Mouse (Mus musculus) adrenal gland, postnatal 25 days (tissue): ENCODE data around the gene Rpl28. TPM values are rescaled to one million over a fixed set of nuclear protein-coding genes. Genes with fewer than 3 reads are reported as not detected.
A peak's percentile ranks its signal among the peaks of the same experiment; 100 is the strongest.

Source experiments
- DNase-seq: peaks from one replicate; pipeline ENCODE4 v3.0.0; 2021; ENCODE audit warnings: mixed read lengths
- long read RNA-seq: library from polyadenylated mRNA; stranded (forward); transcript quantifications from one replicate; pipeline ENCODE4 v2.0.0, GENCODE M21; 2021
- total RNA-seq: library from RNA; stranded (reverse); gene quantifications from 2 replicates; pipeline ENCODE4 v1.2.3, GENCODE M21; 2021

Gene Rpl28
- total RNA-seq, result 922 and 1,210 TPM in 2 replicates
- long read RNA-seq, transcript Rpl28-201 (5 exons, 1,106 nt), result major isoform, 91 of 106 reads
- long read RNA-seq, transcript Rpl28-202 (4 exons, 772 nt), result minor isoform, 11 of 106 reads
- long read RNA-seq, partial matches to known transcripts, result 2 of 106 reads
- long read RNA-seq, other reads (novel, unspliced or antisense), result 2 of 106 reads

GRCm38 (mm10) chr7:4792278-4793212, at the start of gene Rpl28:
Gene Rpl28 (plus strand): TSS chr7:4792874.
- peak; percentile 91 for DNase-seq

DNA sequence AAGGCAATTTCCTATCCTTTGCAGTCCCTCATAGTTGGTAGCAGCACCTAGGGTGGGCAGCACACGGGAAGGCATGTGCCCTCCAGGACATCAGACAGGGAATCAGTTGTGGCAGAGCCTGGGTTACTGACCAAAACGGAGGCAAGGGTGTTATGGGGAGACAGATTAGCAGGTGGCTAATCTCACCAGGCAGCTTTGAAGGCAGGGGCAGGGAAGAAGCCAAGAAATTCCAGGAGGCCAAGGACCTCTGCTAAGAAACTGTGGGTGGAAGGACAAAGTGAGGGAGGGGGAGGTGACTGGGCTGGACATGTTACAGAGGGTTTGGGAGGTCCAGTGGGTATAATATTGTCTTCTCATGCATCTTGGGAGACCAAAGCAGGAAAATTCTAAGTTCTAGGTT, 49.3 kb upstream of the Rpl28 start:
- DNase-seq, result no peak

- no peak for DNase-seq
These were observed 47.8 kb upstream of the Rpl28 start for GRCm38 (mm10) chr7:4744886-4745285.

GRCm38 (mm10) chr7:4746326-4746980, 46.2 kb upstream of the Rpl28 start:
- DNase-seq, result no peak

DNA sequence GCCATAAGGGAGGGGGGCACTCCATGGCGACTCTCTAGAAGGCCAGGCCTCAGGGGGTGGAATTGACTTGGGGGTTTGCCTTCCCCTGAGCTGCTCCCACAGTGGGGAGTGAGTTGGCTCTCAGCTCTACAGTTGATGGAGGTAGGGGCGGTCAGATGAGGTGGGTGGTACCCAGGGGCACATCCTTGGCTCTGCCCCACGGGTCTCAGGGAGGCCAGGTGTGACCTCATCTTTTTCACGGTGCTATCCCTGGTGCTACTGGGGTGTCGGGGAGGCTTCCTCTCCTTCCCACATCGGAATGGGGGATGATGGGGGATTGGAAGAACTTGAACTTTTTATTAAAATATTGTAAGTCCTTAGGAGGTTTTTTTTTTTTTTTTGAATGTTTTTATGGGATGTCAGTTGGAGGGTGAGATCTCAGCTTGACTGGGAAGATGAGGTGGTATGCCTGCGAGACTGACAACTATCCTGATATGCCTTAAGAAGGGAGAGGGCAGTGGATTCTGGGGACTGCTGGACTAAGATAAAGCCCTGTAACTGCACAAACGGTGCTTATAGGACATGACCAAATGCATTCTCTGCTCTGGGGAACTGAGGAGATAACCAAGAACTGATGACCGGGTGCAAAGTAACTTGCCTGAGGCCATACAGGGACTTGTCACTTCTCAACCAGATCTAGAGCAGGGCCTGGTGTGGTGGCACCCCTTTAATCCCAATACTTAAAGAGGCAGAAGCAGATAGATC, 45.3 kb upstream of the Rpl28 start:
- DNase-seq, result no peak

- no peak for DNase-seq
These were observed 44.4 kb upstream of the Rpl28 start for GRCm38 (mm10) chr7:4748321-4748720.

DNA sequence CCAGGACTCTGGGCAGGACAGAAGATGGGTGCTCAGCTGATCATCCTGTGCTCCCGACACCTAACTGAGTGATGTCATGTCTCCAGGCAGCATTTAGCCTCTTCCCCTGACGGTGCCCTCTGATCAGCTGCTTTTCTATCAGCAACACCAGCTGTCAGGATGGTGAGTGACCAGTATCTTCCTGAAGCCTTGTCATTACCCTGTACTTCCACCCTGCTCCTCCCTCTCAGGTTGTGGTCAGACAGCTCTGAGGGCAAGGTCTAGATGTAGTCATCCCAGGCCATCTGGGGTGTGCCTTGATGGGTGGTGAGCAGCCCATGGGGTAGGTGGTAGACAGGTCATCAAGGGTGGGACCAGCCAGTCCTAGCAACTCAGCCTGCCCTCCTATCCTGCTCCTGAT, 43.5 kb upstream of the Rpl28 start:
- DNase-seq, result no peak

DNA sequence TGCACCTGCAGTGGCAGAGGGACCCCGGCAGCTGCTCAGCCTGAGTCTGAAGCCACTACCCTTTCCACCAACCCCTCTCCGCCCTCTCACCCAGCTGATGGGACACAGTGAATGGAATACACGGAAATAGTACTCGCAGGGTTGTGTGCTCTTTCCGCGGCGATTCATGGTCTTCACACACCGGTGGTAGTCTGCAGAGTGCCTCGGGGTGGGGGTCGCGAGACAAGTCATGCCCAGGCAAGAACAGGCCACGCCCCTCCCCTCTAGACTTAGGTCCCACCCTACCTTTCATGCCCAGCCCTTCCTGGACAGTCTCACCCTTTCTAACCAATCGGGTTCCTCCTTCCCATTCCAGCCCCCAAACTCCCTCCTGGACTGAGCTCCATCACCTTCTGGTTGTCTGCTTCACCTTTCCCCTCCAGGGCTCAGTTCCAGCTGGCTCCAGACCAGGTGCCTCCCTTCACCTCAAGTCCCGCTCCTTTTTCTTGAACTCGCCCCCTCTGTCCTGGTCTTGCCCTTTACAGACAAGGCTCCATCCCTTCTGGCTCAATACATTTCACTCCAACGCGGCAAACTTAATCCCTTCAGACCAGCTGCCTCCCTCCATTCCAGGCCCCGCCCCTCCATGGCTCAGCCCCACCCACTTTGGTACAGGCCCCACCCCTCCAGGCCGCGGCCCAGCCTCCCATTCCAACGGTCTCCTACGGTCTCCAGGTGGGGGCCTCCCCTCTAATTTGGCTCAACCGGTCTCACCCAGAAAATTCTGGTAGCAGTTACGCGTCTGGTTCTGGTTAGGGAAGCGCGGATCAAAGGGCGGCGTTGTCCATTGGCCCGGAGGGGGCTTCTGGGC, 40.5 kb upstream of the Rpl28 start:
- DNase-seq, result peak; percentile 41

DNA sequence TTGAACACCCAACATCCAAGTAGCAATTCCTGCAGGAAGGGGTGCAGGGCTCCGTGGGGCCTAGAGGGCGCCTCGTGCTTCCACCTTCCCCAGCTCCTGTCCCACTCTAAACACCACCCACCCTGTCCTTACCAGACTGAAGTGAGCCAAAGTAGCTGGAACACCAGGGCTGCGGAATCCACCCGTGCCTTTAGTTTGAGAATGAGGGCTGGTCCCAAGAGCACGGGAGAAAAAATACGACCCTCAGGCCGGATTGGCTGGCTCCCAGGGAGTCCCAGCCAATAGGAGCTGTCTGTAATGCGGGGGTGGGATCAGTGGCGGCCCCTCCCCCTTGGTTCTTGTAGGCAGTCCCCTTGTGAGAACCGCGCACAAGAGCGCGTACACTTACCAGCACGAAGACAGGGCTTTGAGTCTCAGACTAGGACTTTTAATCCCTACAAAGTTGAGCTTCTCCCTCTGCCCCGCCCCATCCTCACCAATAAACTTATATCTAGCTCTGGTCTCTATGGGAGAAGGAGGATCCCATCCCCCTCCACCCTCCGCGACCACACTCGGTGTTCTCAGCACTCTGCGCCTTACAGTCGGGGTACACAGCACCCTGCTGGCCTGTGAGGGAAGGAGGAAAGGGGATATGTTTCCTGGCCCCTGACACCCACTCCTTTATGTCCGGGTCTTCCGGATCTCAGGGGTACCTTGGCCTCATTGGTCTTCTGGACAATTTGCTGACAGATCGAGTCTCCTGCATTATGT, 39.7 kb upstream of the Rpl28 start, which contains the start of gene Cox6b2:
Gene Cox6b2, minus strand, starts transcription at position 274 of the 750 bp plus-strand sequence.
- peak; percentile 71 for DNase-seq

DNA sequence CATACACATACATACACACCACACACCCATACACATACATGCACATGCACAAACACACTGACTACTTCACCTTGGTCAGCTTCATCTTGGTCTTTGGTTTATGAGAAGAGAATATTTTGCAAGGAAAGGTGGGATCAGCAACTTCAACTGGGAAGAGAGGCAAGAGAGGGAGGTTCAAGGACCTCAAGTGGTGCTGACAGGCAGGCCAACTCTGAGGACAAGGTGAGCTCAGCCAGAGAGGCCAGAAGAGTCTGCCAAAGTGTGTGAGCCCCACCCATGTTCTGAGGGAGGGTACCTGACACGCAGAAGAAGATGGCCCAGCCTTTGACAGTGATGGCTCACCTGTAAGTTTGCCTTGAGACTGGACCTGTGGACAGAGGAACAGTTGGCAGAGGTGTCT, 33.0 kb upstream of the Rpl28 start:
- DNase-seq, result no peak

GRCm38 (mm10) chr7:4764946-4765710, 27.5 kb upstream of the Rpl28 start:
- no peak for DNase-seq

DNA sequence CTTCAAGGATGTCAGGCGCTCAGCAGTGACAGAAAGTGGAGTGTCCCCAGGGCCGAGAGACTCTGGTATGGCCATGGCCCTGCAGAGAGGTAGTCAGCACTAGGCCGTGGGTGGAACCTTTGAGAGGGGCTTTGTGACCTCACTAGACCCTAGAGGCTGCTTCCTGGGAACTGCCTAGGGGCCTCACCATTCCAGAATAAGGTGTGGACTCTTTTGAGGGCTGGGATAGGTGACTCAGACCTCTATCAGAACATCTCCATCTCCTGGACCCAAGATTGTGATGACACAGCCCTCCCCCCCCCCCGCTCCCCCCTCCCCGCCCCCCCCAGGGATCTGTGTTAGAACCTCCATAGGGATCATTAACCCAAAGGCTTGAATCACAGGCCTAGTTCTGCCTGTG, 21.5 kb upstream of the Rpl28 start, which contains the start of gene Fam71e2:
Gene Fam71e2, minus strand, starts transcription at position 101 of the 400 bp plus-strand sequence.
- no peak for DNase-seq

GRCm38 (mm10) chr7:4776131-4776530, 16.5 kb upstream of the Rpl28 start:
- no peak for DNase-seq

DNA sequence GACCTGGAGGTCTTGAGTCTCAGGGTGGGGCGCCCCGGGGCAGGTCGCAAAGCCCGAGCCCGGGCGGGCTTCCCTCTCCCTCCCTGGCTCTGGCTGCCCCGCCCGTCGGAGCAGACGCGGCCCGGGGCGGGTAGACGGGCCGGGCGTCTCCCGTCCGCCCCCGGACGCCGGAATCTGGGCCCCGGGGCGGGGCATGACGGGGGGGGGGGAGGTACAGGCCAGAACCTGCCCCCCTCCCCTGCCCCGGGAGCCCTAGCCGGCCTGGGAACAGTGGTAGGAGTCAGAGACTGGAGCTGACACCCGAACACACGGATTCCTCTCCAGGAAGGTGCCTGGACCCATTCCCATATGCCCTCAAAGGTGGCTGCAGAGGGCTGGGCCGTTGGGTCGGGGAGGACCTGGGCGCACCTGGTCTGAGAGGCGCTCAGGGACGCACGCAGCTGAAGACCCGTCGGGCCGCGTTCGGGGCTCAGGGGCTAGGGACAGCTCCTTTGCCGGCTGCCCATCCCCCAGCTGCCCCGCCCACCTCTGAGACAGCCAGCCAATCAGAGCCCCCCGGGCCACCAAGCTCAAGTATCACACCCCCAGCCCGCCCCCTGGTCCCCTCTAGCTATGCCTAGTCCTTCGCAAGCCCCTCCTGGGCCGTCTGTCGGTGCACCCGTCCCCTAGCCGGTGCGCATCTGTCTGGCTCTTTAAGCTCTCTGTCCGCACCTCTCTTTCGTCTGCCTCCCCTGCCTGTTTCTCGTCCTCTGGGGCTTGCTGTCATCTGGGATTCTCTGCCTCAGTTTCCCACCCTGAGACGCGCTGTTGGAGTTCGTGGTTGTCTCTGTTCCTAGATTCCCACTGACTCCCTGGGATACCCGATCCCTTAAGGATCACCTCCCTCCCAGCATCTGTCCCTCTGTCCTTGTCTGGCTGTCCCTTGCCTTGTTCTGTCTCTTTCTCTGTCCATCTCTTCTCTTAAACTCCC, 15.5 kb upstream of the Rpl28 start:
- peak; percentile 59 for DNase-seq

DNA sequence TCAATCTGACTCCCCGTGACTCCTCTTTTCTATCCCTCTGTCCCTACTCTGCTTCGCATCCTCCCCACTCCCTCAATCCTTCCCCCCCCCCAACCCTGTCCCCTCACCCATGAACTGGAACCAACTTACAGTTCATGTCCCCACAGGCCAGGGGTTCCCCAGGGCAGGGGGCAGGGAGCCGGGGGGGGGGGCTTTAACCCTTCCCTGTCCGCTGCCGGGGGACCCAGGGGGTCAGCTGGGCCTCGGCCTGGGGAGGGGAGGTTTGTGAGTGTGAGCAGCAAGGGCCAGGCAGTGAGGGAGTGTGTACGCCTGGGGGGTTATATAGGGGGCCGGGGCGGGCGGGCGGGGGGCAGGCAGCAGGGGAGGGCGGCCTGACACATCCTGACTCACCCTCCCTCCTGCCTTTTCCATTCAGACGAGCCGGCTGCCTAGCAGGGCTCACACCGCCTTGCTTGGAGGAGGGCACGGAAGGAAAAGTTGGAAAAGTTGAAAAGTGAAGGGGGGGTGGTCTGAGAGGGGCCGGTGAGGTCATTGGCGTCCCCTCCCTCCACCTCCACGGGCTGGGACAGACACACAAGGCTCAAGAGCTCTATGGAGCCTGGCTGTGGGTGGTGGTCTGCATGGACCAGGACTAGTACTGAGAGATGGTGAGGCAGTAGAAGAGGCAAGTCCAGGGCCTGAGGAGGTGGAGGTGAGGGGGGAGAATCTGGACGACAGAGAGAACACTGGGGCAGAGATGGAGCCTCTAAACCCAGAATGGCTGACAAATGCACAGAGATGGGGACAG, 14.6 kb upstream of the Rpl28 start:
- no peak for DNase-seq

DNA sequence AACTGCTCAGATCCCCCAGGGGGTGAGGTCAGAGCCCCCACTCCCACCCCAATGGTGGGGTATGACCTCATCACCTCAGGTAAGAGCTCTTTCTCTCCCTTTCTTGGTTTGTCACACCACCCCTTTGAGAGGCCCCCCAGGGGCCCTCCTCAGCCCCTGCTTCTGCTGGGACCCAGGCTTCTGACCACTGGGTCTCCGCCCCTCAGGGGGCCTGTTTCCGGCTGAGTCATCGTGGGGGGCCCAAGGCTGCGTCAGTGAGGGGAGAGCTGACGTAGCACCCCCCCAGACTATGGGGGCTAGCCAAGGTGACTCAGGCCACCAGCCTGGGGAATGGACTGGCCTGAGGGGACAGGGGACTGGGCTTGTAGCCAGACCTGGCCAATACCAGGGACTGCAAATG, 12.8 kb upstream of the Rpl28 start:
- DNase-seq, result no peak

DNA sequence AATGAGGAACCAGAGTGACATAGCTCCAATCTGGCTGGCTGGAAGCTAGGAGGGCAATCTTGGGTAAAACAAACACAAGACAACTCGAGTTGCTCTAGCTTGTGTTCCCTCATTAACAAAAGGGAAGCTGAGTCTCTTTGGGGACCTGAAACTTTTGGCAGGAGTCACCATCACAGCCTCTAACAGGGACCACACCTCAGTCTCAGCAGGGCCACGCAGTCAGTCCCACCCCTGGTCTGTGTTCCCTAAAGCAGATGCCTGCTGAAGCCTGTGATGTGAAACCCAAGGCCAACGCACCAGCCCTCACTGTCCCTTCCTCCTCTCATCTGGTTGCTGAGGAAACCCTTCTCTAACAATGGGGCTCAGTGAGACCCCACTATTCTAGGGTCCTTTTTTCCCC, 10.5 kb upstream of the Rpl28 start:
- DNase-seq, result no peak

GRCm38 (mm10) chr7:4782759-4783158, 9.9 kb upstream of the Rpl28 start, which contains the start of the genes Il11 and Tmem190:
Gene Il11 (minus strand): TSS chr7:4782859.
Gene Tmem190 (plus strand): TSS chr7:4782937.
- no peak for DNase-seq
